Mouse (Mus musculus) ES-E14 (cell line): ENCODE results near the gene Ccdc51.

Experiments
- HCFC1 ChIP-seq: IDR thresholded peaks from 2 replicates; pipeline ENCODE4 v1.6.1; 2012; ENCODE audit warnings: low read length, inconsistent platforms, borderline replicate concordance; ENCODE audit not compliant: insufficient read depth
- MAFK ChIP-seq: IDR thresholded peaks from 2 replicates; pipeline ENCODE4 v1.6.1; 2014; ENCODE audit warnings: mild to moderate bottlenecking, low read depth, low read length, inconsistent platforms; ENCODE audit not compliant: insufficient read depth
- ZNF384 ChIP-seq: IDR thresholded peaks from 2 replicates; pipeline ENCODE4 v1.6.1; 2012; ENCODE audit warnings: low read depth, low read length, inconsistent platforms

DNA sequence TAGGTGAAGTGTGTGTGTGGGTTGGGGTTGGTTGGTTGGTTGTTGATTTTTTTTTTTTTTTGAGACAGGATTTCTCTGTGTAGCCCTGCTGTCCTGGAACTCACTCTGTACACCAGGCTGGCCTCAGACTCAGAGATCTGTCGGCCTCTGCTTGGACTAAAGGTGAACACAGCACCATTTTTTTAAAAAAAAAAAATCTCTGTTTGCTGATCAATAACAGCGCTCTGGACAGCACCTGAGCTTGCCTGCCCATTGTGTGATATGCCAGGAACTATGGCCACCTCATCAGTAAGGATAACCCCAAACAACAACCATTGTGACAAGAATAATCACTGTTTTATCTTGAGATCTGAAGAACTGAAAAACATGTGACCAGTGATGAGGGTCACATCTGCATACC, 42.8 kb downstream of the Ccdc51 start:
- TF ChIP-seq MAFK = no peak
- TF ChIP-seq HCFC1 = no peak
- TF ChIP-seq ZNF384 = no peak
